Mouse (Mus musculus) frontal cortex, postnatal 25 days (tissue): ENCODE data around the gene AY761184.
"Not testable (repeated sequence)": the region's sequence is repeated elsewhere in the genome, so short reads cannot be mapped to it uniquely, and the experiment has no call there.

ENCODE experiments used
- DNase-seq, 2 experiments: peaks; one replicate each; pipeline ENCODE4 v3.0.0; 2022; ENCODE audit warnings: low spot score in 2 of 2

The AY761184 gene

DNA sequence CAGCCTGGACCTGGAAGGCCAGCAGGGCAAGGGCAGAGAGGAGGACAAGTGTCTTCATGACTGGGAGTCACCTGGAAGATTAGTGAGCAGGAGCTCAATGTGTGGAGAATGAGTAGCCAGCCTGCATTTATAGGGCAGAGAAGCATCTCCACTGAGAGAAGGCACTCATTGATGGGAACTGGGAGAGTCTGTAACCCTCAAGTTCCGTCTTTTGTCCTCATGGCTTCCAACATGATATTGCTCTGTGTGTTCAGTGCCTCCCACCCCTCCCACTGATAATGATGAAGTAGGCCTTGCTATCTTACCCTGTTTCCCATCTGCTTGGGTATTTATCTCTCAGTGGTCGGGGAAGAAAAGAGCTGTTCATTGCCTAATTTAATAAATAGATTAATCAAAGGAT is at the start of gene AY761184:
TSS of gene AY761184 (minus strand) at position 101 of the 400 bp plus-strand sequence.
- not testable (repeated sequence) for DNase-seq

DNA sequence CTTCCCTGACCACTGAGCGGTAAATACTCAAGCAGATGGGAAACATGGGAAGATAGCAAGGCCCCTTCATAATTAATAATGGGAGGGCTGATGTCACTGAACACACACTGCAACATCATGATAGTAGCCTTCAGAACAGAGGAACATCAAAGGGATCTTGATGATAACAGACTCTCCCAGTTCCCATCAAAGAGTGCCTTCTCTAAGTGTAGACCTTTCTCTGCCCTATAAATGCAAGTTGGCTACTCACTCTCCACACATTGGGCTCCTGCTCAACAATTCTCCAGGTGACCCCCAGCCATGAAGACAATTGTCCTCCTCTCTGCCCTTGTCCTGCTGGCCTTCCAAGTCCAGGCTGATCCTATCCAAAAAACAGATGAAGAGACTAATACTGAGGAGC is 37.9 kb downstream of the AY761184 start, which contains the start of gene Defa34:
TSS of gene Defa34 (plus strand) at position 301 of the 400 bp plus-strand sequence.
- DNase-seq = not testable (repeated sequence)

DNA sequence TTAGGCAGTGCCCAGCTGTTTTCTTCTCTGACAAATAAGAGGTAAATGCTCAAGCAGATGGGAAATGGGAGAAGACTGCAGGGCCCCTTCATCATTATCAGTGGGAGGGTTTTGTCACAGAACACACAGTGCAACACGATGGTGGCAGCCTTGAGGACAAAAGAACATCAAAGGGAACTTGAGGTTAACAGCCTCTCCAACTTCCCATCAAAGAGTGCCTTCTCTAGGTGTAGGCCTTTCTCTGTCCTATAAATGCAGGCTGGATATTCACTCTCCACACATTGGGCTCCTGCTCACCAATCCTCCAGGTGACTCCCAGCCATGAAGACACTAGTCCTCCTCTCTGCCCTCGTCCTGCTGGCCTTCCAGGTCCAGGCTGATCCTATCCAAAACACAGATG is 48.0 kb downstream of the AY761184 start, which contains the start of gene Defa17:
TSS of gene Defa17 (plus strand) at position 301 of the 400 bp plus-strand sequence.
- not testable (repeated sequence) for DNase-seq
